Mouse (Mus musculus) forebrain, embryonic 16.5 days (tissue): ENCODE measurements around the gene Dnah10. TPM values are rescaled to one million over a fixed set of nuclear protein-coding genes. Genes with fewer than 3 reads are reported as not detected.

Source experiments
- ATAC-seq: fragments of 200-750 bp; cut with Nextera tagmentation; 2 replicates; pipeline ENCODE4 v1.8.0; 2017; ENCODE audit warnings: mild to moderate bottlenecking, moderate library complexity
- H3K27ac ChIP-seq: fragments of 300-500 bp; sonication (generic); 2 replicates; pipeline ENCODE4 v1.5.1; 2014; ENCODE audit warnings: low read length, control low read depth
- H3K27me3 ChIP-seq: fragments of 300-500 bp; sonication (generic); replicated peaks from 2 replicates; pipeline ENCODE4 v1.6.1; 2014; ENCODE audit warnings: low read length; ENCODE audit not compliant: control insufficient read depth, insufficient read depth
- H3K36me3 ChIP-seq: fragments of 300-500 bp; sonication (generic); 2 replicates; pipeline ENCODE4 v1.6.1; 2014; ENCODE audit not compliant: control insufficient read depth, insufficient read depth
- H3K4me1 ChIP-seq: fragments of 300-500 bp; sonication (generic); replicated peaks from 2 replicates; pipeline ENCODE4 v1.6.1; 2014; ENCODE audit warnings: low read length; ENCODE audit not compliant: control insufficient read depth, insufficient read depth
- H3K4me2 ChIP-seq: fragments of 300-500 bp; sonication (generic); 2 replicates; pipeline ENCODE4 v1.6.1; 2014; ENCODE audit warnings: mild to moderate bottlenecking, low read length, control low read depth
- H3K4me3 ChIP-seq: fragments of 300-500 bp; sonication (generic); replicated peaks from 2 replicates; pipeline ENCODE4 v1.5.1; 2014; ENCODE audit warnings: mild to moderate bottlenecking, low read length, control low read depth
- H3K9ac ChIP-seq: fragments of 300-500 bp; sonication (generic); replicated peaks from 2 replicates; pipeline ENCODE4 v1.6.1; 2014; ENCODE audit warnings: low read depth, low read length, control low read depth
- H3K9me3 ChIP-seq: fragments of 300-500 bp; sonication (generic); 2 replicates; pipeline ENCODE4 v1.6.1; 2016; ENCODE audit warnings: low read length; ENCODE audit not compliant: control insufficient read depth
- WGBS: fragments of 180-500 bp; shearing (Covaris S2); extraction: QIAGEN DNeasy Blood & Tissue Kit; methylation state at CpG from one replicate; pipeline ENCODE4 v1.1.7; 2014; 5-methylcytosine and 5-hydroxymethylcytosine counted together
- polyA plus RNA-seq: library from polyadenylated mRNA; unstranded; fragments of >200 nt; fragmentation: Nextera tagmentation; extraction: Ambion mirVana; gene quantifications from 2 replicates; pipeline ENCODE4 v1.2.1, GENCODE M21; 2015

Dnah10 gene
- 0.17 and 0.22 TPM in 2 replicates for polyA plus RNA-seq

GRCm38 (mm10) chr5:124724997-124725396, at the start of gene Dnah10:
Dnah10 (plus strand) TSS chr5:124725085.
- no peaks in the 10 kb centered on the region for H3K9me3 ChIP-seq
- peaks cover 8% of the 10 kb centered on the region; the same call in 1 of the 2 replicates for H3K4me1 ChIP-seq
- 0 out of 2 replicates have a peak within 1 kb of the TSS, but pooled peaks have one; percentile 6 for H3K4me2 ChIP-seq
- H3K9ac ChIP-seq, result no peak within 1 kb of the TSS
- WGBS, result 9% methylated on average over 29 of the region's 29 CpGs
- H3K4me3 ChIP-seq, result no peak within 1 kb of the TSS
- peaks cover 15% of the 10 kb centered on the region for H3K36me3 ChIP-seq
- H3K27ac ChIP-seq, result no peak within 1 kb of the TSS
- peak; percentile 71 for ATAC-seq
- H3K27me3 ChIP-seq, result no peaks in the 10 kb centered on the region

DNA sequence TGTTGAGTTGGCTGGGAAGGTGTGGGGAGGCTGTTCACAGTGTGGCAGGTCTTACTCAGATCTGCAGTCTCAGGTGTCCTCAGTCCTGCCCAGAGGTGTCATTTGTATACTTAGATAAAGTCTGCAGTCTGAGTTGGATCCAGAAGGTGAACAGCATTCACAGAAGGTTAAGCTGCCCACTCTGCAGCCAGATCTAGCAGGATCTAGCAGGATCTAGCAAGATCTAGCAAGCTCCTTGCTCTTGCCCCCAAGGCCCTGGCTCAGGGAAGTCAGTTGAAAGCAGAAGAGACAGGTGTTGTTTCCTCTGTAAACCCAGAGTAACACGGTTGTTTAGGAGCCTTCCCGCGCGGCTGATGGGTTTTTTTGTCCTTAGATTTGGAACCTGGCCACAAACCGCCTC, 11.1 kb upstream of the Dnah10 start:
- ATAC-seq, result no peak
- 88% methylated on average over 5 of the region's 5 CpGs for WGBS
- Histone ChIP-seq H3K9ac (no peak overlapping the region), H3K4me3 (no peak overlapping the region), H3K27ac (no peak overlapping the region), H3K27me3 (no peaks in the 10 kb centered on the region), H3K36me3 (peaks cover 31% of the 10 kb centered on the region), H3K4me2 (no peak overlapping the region), H3K4me1 (no peaks in the 10 kb centered on the region), H3K9me3 (no peaks in the 10 kb centered on the region)

GRCm38 (mm10) chr5:124715135-124715534, 9.8 kb upstream of the Dnah10 start:
- Histone ChIP-seq H3K27ac (no peak overlapping the region), H3K9ac (no peak overlapping the region), H3K27me3 (no peaks in the 10 kb centered on the region), H3K4me2 (no peak overlapping the region), H3K4me1 (no peaks in the 10 kb centered on the region), H3K4me3 (no peak overlapping the region), H3K9me3 (no peaks in the 10 kb centered on the region), H3K36me3 (peaks cover 45% of the 10 kb centered on the region)
- no peak for ATAC-seq
- WGBS, result 92% methylated on average over 8 of the region's 8 CpGs

- 96% methylated on average over 11 of the region's 11 CpGs for WGBS
- H3K27me3 ChIP-seq, result no peaks in the 10 kb centered on the region
- H3K4me2 ChIP-seq, result no peak overlapping the region
- no peaks in the 10 kb centered on the region for H3K9me3 ChIP-seq
- no peak overlapping the region for H3K4me3 ChIP-seq
- H3K9ac ChIP-seq, result no peak overlapping the region
- H3K36me3 ChIP-seq, result peaks cover 50% of the 10 kb centered on the region
- no peak for ATAC-seq
- H3K4me1 ChIP-seq, result no peaks in the 10 kb centered on the region
- no peak overlapping the region for H3K27ac ChIP-seq
These were observed 6.9 kb upstream of the Dnah10 start for GRCm38 (mm10) chr5:124717969-124718368.

GRCm38 (mm10) chr5:124718396-124718795, 6.5 kb upstream of the Dnah10 start:
- H3K4me3 ChIP-seq, result no peak overlapping the region
- no peaks in the 10 kb centered on the region for H3K4me1 ChIP-seq
- no peak overlapping the region for H3K27ac ChIP-seq
- no peak for ATAC-seq
- 89% methylated on average over 7 of the region's 7 CpGs for WGBS
- no peaks in the 10 kb centered on the region for H3K9me3 ChIP-seq
- no peaks in the 10 kb centered on the region for H3K27me3 ChIP-seq
- H3K9ac ChIP-seq, result no peak overlapping the region
- H3K36me3 ChIP-seq, result peaks cover 47% of the 10 kb centered on the region
- H3K4me2 ChIP-seq, result no peak overlapping the region

- Histone ChIP-seq H3K4me3 (no peak overlapping the region), H3K36me3 (peaks cover 33% of the 10 kb centered on the region), H3K27ac (no peak overlapping the region), H3K4me2 (no peak overlapping the region), H3K27me3 (no peaks in the 10 kb centered on the region), H3K9ac (no peak overlapping the region), H3K4me1 (0 out of 2 replicates have a peak, but pooled peaks cover 3% of the 10 kb centered on the region), H3K9me3 (no peaks in the 10 kb centered on the region)
- ATAC-seq, result no peak
- 93% methylated on average over 6 of the region's 6 CpGs for WGBS
These were observed 1.8 kb upstream of the Dnah10 start for GRCm38 (mm10) chr5:124723125-124723524.

DNA sequence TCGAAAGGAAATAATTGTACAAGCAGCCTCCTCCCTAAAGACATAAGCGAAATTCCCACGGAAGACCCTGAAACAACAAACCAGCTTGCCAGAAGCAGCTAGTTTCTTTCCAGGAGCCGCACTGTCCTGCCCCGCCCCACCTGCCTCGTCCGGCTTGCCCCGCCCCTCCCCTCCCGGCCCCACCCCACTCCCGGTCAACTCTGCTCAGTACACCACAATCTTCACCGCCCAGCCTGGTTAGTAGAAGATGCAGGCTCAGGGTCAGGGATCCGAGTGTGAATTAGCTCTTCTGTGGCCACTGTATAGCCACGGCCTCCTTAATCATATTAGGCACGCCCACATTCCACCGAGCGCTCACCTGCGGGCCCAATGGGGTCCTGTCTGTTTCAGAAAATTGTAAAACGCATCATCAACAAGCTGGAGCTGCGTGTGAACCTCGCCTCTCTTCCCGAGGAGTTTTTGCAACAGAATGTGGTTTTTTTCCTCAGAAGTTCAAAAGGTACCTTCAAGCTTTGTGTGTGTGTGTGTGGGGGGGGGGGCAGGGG, 4.8 kb downstream of the Dnah10 start:
- peaks cover 8% of the 10 kb centered on the region; the same call in 1 of the 2 replicates for H3K4me1 ChIP-seq
- no peak overlapping the region for H3K27ac ChIP-seq
- no peak for ATAC-seq
- H3K27me3 ChIP-seq, result no peaks in the 10 kb centered on the region
- H3K36me3 ChIP-seq, result no peaks in the 10 kb centered on the region
- no peaks in the 10 kb centered on the region for H3K9me3 ChIP-seq
- peak overlapping the region; percentile 20 for H3K4me3 ChIP-seq
- 14% methylated on average over 21 of the region's 21 CpGs for WGBS
- H3K4me2 ChIP-seq, result peak overlapping the region; percentile 48
- H3K9ac ChIP-seq, result no peak overlapping the region

- no peaks in the 10 kb centered on the region for H3K9me3 ChIP-seq
- ATAC-seq, result no peak
- no peak overlapping the region for H3K27ac ChIP-seq
- WGBS, result 88% methylated on average over 12 of the region's 12 CpGs
- H3K4me1 ChIP-seq, result peaks cover 5% of the 10 kb centered on the region; the same call in 1 of the 2 replicates
- no peak overlapping the region for H3K4me3 ChIP-seq
- H3K27me3 ChIP-seq, result no peaks in the 10 kb centered on the region
- no peaks in the 10 kb centered on the region for H3K36me3 ChIP-seq
- H3K9ac ChIP-seq, result no peak overlapping the region
- no peak overlapping the region for H3K4me2 ChIP-seq
These were observed 9.1 kb downstream of the Dnah10 start for GRCm38 (mm10) chr5:124733961-124734360.

- Histone ChIP-seq H3K36me3 (no peaks in the 10 kb centered on the region), H3K27me3 (no peaks in the 10 kb centered on the region), H3K4me3 (no peak overlapping the region), H3K9me3 (no peaks in the 10 kb centered on the region), H3K9ac (no peak overlapping the region), H3K4me1 (no peaks in the 10 kb centered on the region), H3K4me2 (no peak overlapping the region), H3K27ac (no peak overlapping the region)
- 96% methylated on average over 21 of the region's 21 CpGs for whole genome bisulfite sequencing
- no peak for ATAC-seq
These were observed 17.2 kb downstream of the Dnah10 start for GRCm38 (mm10) chr5:124741898-124742599.
